Mouse (Mus musculus) forebrain, embryonic 16.5 days (tissue): Measurements from ENCODE around the gene Lhx4. TPM values are rescaled to one million over a fixed set of nuclear protein-coding genes. Genes with fewer than 3 reads are reported as not detected.

Experiments
- ATAC-seq: fragments of 200-750 bp; cut with Nextera tagmentation; 2 replicates; pipeline ENCODE4 v1.8.0; 2017; ENCODE audit warnings: mild to moderate bottlenecking, moderate library complexity
- H3K27ac ChIP-seq: fragments of 300-500 bp; sonication (generic); 2 replicates; pipeline ENCODE4 v1.5.1; 2014; ENCODE audit warnings: low read length, control low read depth
- H3K27me3 ChIP-seq: fragments of 300-500 bp; sonication (generic); replicated peaks from 2 replicates; pipeline ENCODE4 v1.6.1; 2014; ENCODE audit warnings: low read length; ENCODE audit not compliant: control insufficient read depth, insufficient read depth
- H3K36me3 ChIP-seq: fragments of 300-500 bp; sonication (generic); 2 replicates; pipeline ENCODE4 v1.6.1; 2014; ENCODE audit not compliant: control insufficient read depth, insufficient read depth
- H3K4me1 ChIP-seq: fragments of 300-500 bp; sonication (generic); replicated peaks from 2 replicates; pipeline ENCODE4 v1.6.1; 2014; ENCODE audit warnings: low read length; ENCODE audit not compliant: control insufficient read depth, insufficient read depth
- H3K4me2 ChIP-seq: fragments of 300-500 bp; sonication (generic); 2 replicates; pipeline ENCODE4 v1.6.1; 2014; ENCODE audit warnings: mild to moderate bottlenecking, low read length, control low read depth
- H3K4me3 ChIP-seq: fragments of 300-500 bp; sonication (generic); replicated peaks from 2 replicates; pipeline ENCODE4 v1.5.1; 2014; ENCODE audit warnings: mild to moderate bottlenecking, low read length, control low read depth
- H3K9ac ChIP-seq: fragments of 300-500 bp; sonication (generic); replicated peaks from 2 replicates; pipeline ENCODE4 v1.6.1; 2014; ENCODE audit warnings: low read depth, low read length, control low read depth
- H3K9me3 ChIP-seq: fragments of 300-500 bp; sonication (generic); 2 replicates; pipeline ENCODE4 v1.6.1; 2016; ENCODE audit warnings: low read length; ENCODE audit not compliant: control insufficient read depth
- WGBS: fragments of 180-500 bp; shearing (Covaris S2); extraction: QIAGEN DNeasy Blood & Tissue Kit; methylation state at CpG from one replicate; pipeline ENCODE4 v1.1.7; 2014; 5-methylcytosine and 5-hydroxymethylcytosine counted together
- polyA plus RNA-seq: library from polyadenylated mRNA; unstranded; fragments of >200 nt; fragmentation: Nextera tagmentation; extraction: Ambion mirVana; gene quantifications from 2 replicates; pipeline ENCODE4 v1.2.1, GENCODE M21; 2015

Gene Lhx4
- polyA plus RNA-seq, 1 experiment from 2014 or later = not detected

DNA sequence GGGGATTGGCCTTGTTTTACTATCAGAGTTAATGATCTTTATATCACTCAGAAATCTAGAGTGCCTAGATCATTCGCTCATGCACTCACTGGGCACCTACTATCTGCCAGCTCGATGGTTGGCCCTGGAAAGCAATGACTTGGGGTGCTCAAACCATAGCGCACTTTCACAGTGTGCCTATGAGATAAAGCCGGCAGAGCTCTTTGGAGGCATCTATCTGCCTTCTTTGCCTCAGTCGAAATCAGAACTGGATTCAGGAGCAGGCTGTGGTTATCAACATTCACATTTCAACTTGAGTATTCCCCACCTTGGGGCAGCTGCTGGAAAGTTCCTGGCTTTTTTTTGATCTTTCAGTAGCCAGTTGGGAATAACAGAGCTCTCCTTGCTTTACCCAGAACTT lies 3.6 kb downstream of the Lhx4 start:
- H3K4me1 ChIP-seq = peaks cover 3% of the 10 kb centered on the region; the same call in 1 of the 2 replicates
- H3K36me3 ChIP-seq = no peaks in the 10 kb centered on the region
- H3K4me3 ChIP-seq = no peak overlapping the region
- no peak for ATAC-seq
- H3K4me2 ChIP-seq = no peak overlapping the region
- peaks cover 57% of the 10 kb centered on the region for H3K27me3 ChIP-seq
- no peaks in the 10 kb centered on the region for H3K9me3 ChIP-seq
- no peak overlapping the region for H3K27ac ChIP-seq
- WGBS = 73% methylated on average over 5 of the region's 5 CpGs
- no peak overlapping the region for H3K9ac ChIP-seq

DNA sequence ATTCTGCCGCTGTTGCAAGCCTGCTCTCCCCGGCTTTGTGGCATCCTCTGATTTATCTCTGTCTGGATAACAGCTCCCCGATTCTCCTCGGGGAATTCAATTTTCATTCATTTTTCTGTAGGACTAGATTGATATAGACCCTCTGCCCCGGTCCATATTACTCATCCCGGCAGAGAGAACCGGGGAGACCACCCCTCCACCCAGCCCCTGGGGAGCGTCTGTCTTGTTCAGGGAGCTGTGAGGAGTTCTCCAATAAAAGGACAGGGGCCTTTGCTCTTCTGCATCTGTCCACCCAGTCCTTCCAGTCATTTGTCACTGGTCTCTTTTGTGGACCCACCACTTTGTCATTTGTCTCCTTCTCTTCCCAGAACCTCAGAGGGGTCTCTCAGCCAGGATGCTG lies 4.5 kb downstream of the Lhx4 start:
- WGBS = 9% methylated on average over 8 of the region's 8 CpGs
- H3K27me3 ChIP-seq = peaks cover 56% of the 10 kb centered on the region
- no peak overlapping the region for H3K4me3 ChIP-seq
- H3K27ac ChIP-seq = no peak overlapping the region
- no peak overlapping the region for H3K9ac ChIP-seq
- ATAC-seq = no peak
- no peaks in the 10 kb centered on the region for H3K36me3 ChIP-seq
- H3K9me3 ChIP-seq = no peaks in the 10 kb centered on the region
- H3K4me1 ChIP-seq = peaks cover 12% of the 10 kb centered on the region
- no peak overlapping the region for H3K4me2 ChIP-seq

DNA sequence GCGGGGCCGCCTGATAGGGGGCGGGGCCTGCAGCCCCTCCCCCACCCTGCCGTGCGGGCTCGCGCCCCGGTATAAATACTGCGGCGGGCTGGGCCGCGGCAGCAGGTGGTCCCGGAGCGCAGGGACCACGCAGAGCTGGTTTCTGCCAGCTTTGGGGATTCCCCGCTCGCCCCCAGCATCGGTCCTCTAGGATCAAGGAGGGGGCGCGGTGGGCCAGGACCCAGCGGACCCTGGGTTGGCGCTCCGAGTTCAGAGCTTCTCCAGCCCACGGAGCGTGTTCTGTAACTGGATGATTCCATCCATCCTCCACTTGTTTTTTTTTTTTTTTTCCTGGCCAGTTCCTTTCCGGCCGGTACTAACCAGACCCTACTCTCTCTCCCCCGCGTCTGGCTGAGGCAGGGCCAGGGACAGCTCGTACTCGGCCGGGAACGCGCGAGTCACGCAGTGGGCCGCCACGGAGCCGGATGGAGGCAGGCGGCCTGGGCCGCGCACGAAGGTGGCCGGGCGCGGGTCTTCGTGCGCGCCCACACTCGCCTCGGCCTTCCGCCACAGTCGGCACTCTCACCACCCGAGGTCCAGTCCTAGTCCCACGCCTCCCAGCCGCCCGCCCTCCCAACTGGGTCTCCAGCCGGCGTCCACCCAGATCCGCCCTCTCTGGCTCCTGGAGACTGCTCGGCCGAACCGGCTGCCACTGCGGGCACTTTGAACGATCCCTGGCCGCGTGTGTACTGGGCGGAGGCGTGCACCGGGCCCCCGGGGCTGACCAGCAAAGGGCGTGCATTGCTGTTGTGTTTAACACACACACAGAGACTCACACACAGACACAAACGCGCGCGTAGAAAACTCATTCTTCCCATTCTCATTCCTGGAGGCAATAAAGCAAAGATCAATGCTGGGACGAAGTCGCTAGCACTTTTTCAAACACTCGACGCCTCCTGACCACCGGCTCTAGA lies 8.8 kb downstream of the Lhx4 start:
- no peaks in the 10 kb centered on the region for H3K9me3 ChIP-seq
- ATAC-seq = peak; percentile 35
- peaks cover 56% of the 10 kb centered on the region for H3K27me3 ChIP-seq
- H3K4me3 ChIP-seq = peak overlapping the region; percentile 52
- H3K9ac ChIP-seq = peak overlapping the region; percentile 5; the same call in 1 of the 2 replicates
- peaks cover 29% of the 10 kb centered on the region for H3K4me1 ChIP-seq
- peak overlapping the region; percentile 90 for H3K4me2 ChIP-seq
- H3K27ac ChIP-seq = no peak overlapping the region
- under 1% methylated on average over 81 of the region's 81 CpGs for WGBS
- no peaks in the 10 kb centered on the region for H3K36me3 ChIP-seq

DNA sequence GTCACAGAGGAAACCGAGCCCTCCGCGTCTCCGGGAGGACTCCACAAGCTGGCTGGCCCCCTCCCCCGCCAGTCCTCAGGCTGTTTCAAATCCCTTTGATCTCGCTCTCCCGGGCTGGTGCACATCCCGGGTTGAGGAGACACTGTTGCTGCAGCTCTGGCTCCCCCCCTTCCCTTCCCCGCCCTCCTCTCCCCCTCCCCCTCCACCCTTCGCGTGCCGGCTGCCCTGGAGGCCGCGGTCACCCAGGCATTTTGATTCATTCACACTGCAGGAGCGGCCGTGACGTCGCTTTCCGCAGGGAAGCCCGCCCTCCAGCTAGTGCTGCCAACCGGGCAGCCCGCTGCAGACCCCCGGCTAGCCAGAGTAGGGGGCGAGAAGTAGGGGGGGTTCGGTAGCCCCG lies 9.5 kb downstream of the Lhx4 start:
- peak; percentile 55 for ATAC-seq

DNA sequence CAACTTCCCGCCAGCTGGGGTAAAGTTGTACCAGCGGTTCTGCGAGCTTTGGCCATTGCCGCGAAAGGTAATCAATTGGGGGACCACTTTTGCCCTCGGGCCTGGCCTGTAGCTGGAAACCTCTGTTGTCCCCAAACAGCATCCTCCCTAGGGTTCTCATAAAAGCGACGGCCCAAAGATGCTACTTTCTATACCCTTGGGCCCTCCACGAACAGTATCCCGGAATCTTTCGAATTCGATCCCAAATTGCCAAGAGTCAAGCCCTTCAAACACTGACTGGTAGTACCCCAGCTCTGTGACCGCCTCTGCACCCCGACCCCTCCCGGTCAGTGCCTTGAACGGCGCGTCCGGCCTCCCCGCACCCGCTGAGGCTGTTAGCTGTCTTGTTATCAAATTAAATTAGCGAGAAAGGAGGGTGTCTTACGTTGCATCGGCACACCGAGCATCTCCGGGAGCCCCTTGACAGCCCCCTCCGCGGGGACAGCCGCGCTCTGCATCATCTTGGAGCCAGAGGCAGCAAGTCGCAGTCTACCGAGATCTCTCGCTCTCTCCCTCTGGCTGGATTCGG lies 10.0 kb downstream of the Lhx4 start:
- under 1% methylated on average over 34 of the region's 34 CpGs for WGBS
- Histone ChIP-seq H3K36me3 (no peaks in the 10 kb centered on the region), H3K4me2 (peak overlapping the region; percentile 90), H3K4me1 (peaks cover 29% of the 10 kb centered on the region), H3K9me3 (no peaks in the 10 kb centered on the region), H3K9ac (peak overlapping the region; percentile 5; the same call in 1 of the 2 replicates), H3K4me3 (peak overlapping the region; percentile 52), H3K27me3 (peaks cover 60% of the 10 kb centered on the region), H3K27ac (no peak overlapping the region)
- ATAC-seq = peak; percentile 21

More for the DNA sequence above, 9.5 kb downstream of the Lhx4 start:
- no peaks in the 10 kb centered on the region for H3K36me3 ChIP-seq
- no peak overlapping the region for H3K27ac ChIP-seq
- peak overlapping the region; percentile 90 for H3K4me2 ChIP-seq
- peak overlapping the region; percentile 52 for H3K4me3 ChIP-seq
- H3K4me1 ChIP-seq = peaks cover 29% of the 10 kb centered on the region
- peak overlapping the region; percentile 5; the same call in 1 of the 2 replicates for H3K9ac ChIP-seq
- peaks cover 57% of the 10 kb centered on the region for H3K27me3 ChIP-seq
- no peaks in the 10 kb centered on the region for H3K9me3 ChIP-seq
- WGBS = under 1% methylated on average over 24 of the region's 26 CpGs

DNA sequence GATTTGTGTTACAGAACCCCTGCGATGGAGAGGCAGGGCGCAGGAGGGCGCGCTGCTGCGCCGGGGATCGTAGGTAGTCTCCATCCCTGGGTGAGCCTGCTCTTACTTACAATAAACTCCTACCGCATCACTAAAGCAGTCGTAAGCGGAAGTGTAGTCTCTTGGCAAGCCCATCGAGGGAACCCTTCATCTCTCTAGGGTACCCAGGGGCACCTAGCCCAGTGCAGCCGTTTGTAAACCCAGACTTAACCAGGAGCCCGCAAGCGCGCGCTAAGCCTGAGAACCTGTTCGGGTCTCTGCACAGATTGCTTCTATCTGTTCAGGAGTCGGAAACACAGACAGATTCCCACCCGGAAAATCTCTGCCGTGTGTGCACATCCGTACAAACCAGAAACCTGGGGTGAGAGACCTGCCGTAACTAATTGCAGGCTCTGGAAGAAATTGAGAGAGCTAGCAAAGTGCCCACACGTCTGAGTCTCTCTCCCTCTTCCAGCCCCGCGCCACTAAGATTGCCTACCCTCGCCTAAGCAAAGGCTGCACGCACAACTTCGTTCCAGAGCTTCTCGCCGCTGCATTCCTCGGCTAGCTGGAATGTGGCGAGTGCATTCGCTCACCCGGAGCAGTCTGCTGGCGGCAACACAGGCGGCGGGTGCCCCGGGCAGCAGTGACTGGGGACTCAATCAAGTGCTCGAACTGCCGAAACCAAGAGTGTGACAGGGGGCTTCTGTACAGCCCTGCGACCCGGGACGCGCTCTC lies 10.7 kb downstream of the Lhx4 start:
- Histone ChIP-seq H3K9me3 (no peaks in the 10 kb centered on the region), H3K36me3 (no peaks in the 10 kb centered on the region), H3K27ac (no peak overlapping the region), H3K4me3 (0 out of 2 replicates have a peak overlapping the region, but pooled peaks have one; percentile 0), H3K9ac (no peak overlapping the region), H3K4me2 (peak overlapping the region; percentile 16), H3K27me3 (peaks cover 54% of the 10 kb centered on the region), H3K4me1 (peaks cover 29% of the 10 kb centered on the region)
- WGBS = under 1% methylated on average over 44 of the region's 44 CpGs
- ATAC-seq = 0 out of 2 replicates have a peak, but pooled peaks have one; percentile 19

DNA sequence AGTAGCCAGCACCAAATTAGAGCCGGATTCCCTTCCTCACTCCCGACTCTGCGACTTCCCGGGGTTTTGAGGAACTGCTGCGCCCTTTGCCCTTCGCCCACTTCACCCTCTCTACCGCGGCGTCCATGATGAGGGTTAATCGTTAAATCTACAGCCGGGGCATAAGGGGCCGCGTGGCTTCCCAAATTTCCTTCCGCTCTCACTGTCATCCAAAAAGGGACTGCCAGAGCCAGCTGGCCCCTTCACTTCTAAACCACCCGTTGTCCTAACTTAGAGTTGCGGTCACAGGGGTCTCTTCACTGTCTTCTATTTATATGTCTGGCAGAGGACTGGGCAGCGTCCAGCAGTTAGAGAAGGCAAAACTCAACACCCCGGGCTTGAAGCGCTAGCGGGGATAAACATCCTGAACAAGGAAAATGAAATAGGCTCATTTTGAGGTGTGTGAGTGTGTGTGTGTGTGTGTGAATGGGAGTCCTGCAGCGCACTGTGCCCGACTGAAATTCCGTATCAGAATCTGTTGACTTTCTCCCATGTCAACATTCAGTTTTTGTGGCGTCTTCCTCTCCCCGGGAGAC lies 13.6 kb downstream of the Lhx4 start:
- WGBS = 0% methylated on average over 25 of the region's 25 CpGs
- H3K9ac ChIP-seq = no peak overlapping the region
- ATAC-seq = no peak

DNA sequence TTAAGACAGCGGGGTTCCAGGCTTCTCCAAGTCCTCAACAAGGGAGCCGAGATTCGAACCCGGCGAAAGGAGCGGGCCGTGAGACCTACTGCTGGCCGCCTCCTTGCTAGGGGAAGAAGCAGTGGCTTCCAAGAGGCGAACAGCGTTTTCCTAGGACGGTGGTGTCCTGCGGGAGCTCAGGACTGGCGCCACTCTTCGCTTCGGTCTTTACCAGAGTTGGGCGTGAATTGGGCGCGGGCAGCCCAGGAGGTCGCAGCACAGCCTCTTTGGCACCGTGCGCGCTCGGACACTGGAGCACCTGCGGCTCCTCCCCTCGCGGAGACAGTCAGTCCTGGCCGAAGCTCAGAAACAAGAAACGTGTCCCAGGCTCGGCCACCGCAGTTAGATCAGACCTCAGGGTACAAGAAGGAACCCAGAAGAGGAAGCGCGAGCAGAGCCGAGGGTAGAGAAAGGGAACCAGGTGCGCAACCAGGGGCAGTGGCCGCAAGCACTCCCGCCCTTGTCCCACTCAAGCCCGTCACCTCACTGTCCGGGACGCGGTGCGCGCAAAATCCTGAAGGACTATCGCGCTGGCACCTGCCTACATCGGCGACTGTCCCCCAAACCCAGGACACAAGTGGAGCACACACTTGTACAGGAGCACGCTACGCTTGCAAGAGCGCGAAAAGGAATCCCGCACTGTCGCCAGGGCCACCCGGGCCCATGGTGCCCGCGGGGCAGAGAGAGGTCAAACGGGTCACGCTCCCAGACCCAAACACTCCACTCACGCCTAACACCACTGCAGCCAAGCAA lies 14.3 kb downstream of the Lhx4 start:
- WGBS = under 1% methylated on average over 58 of the region's 58 CpGs
- peaks cover 65% of the 10 kb centered on the region for H3K27me3 ChIP-seq

More for the DNA sequence above, 13.6 kb downstream of the Lhx4 start:
- H3K9me3 ChIP-seq = no peaks in the 10 kb centered on the region
- H3K4me2 ChIP-seq = no peak overlapping the region
- no peaks in the 10 kb centered on the region for H3K36me3 ChIP-seq
- H3K4me3 ChIP-seq = no peak overlapping the region
- peaks cover 65% of the 10 kb centered on the region for H3K27me3 ChIP-seq
- H3K27ac ChIP-seq = no peak overlapping the region
- peaks cover 26% of the 10 kb centered on the region for H3K4me1 ChIP-seq

More for the DNA sequence above, 14.3 kb downstream of the Lhx4 start:
- no peak overlapping the region for H3K27ac ChIP-seq
- no peak overlapping the region for H3K4me3 ChIP-seq
- no peaks in the 10 kb centered on the region for H3K9me3 ChIP-seq
- H3K4me2 ChIP-seq = no peak overlapping the region
- peaks cover 19% of the 10 kb centered on the region for H3K4me1 ChIP-seq
- ATAC-seq = no peak
- H3K9ac ChIP-seq = no peak overlapping the region
- no peaks in the 10 kb centered on the region for H3K36me3 ChIP-seq
